Mouse (Mus musculus): ENCODE measurements at regions not wholly inside any gene's neighbourhood (a gene's known extent, or its start where the extent isn't known, plus 50 kb on each side); places are given as distances from the start of the nearest gene placed in this dataset.

DNA sequence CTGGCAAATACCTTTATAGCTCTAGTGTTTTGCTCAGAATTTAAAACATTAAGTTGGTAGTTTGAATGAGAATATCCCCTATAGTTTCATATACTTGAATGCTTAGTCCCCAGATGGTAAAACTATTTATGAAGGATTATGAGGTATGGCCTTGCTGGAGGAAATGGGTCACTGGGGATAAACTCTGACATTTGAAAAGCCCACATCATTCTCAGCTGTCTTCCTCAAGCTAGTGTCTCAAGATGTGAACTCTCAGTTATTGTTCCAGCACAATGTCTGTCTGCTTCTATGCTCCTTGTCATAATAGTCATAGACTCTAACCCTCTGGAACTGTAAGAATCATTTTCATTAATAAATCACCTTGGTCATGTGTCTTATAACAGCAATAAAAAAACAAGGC, 2004.1 kb upstream of the Gm8797 start:
- no peak for DNase-seq (ENCODE audit: low spot score)

DNA sequence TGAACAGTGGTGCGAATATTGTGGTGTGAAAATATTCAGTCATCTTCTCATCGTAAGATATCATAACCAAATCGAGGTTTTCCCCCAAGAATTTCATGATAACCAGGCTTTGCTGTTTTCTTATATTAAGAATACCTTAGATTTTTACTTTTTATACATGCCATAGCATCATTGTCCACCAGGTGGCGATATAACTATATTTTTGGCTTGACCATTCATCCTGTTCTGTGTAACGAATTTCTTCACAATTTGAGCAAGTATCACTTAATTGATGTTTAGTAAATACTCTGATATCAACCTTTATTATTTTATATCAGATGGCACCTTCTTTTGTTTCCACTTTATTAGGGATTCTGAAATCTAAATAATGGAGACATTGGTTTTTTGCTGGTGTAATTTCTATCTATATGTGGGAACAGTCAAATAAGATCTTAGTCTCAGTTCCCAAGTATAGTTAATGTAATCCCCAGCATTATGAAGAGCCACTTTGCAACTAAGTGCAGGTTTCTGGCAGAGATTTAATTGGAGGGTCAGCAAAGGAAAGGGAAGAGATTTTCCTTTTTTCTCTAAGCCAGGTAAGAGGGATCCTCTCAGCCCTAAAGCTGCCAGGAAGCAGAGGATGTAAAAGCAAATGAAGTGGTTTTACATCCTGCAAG, 1998.9 kb upstream of the Gm8797 start:
- peak; percentile 69 for DNase-seq (ENCODE audit: low spot score)

DNA sequence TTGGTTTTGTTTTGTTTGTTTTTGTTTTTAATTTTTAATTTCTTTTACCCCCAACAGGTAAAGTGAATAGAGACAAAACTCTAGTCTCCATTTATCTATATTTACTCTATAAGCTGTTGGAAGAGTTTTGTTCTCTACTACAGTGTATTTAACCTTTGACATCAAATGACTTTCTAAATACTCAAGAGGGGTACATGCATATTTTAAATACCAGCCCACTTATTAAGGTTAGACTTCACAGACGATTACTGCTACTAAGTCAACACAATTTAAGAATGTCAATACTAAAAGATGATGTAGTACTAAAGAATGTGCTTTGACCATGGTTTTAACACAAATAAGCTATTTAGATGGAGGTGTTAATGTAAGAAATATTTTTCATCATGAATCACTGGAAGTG, 1989.3 kb upstream of the Gm8797 start:
- DNase-seq (ENCODE audit: low spot score) = no peak

DNA sequence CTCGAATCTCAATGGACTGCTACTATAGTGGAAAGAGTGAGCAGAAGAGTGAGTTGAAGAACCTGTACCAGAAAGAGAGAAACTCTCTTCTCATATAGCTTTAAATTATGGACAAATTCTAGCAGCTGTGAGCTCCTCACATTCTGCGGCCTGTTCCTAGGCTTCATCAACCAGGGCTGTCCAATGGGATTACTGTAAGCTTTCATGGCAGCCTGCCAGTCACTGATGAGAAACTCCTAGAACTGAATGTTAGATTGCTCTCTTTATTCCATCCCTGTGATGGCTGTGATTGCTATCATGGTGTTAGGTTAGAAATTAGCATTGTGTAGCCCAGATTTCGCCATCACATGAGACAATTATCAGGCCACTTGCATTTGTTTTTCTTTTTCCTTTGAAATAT, 1966.4 kb upstream of the Gm8797 start:
- peak; percentile 3 for DNase-seq (ENCODE audit: low spot score)

DNA sequence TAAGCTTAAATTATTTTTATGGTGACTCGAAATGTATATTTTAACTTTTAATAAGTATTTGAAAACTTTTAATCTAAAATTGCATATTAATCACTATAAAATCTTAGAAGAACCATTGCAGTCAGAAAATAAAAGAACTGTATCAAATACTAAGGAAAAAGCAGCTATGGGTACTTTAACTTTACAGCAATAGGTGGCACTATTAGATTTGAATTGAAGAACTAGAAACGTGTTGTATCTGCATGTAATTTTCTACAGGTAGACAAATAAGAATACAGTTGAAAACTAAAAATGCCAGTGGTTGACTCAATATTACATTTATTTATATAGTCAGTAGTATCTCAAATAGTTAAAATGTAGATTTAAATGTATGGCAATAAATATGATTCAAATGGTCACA, 1964.6 kb upstream of the Gm8797 start:
- DNase-seq (ENCODE audit: low spot score) = no peak

DNA sequence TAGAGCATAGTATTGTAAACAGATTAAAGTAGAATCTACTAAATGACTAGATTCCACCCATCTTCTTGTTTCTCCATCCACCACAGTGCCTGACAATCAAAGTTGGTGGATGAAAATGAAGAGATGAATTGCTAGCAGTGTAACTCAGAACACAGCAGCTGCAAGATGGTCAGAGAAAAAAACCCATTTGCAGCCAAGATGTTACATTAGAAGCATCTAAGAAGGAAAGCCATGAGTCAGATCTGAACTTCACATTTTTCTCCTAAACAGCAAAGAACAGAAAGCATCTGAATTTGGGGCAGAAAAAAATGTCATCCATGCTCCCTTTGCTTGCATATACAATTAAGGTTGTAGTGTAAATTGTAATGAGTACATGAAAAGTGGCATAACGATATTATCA, 1942.8 kb upstream of the Gm8797 start:
- no peak for DNase-seq (ENCODE audit: low spot score)

DNA sequence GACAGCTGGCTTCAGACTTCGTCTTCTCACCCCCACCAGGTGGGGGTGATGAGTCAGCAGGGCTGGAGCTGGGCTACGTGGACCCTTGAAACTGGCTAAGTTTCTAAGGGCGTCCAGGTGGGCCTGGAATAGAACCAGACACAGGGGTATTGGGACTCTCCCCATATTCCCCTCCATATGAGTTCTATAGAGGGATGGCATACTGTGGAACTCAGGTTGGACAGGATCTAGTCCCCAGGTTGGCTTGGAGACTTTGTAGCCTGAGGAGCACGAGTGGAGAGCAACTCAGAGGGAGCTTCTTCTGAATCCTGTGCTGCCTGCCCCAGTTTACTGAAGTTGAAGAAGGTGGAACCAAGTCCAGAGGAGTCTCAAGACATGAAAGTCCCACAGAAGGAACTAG, 1921.6 kb upstream of the Gm8797 start:
- no peak for DNase-seq (ENCODE audit: low spot score)

DNA sequence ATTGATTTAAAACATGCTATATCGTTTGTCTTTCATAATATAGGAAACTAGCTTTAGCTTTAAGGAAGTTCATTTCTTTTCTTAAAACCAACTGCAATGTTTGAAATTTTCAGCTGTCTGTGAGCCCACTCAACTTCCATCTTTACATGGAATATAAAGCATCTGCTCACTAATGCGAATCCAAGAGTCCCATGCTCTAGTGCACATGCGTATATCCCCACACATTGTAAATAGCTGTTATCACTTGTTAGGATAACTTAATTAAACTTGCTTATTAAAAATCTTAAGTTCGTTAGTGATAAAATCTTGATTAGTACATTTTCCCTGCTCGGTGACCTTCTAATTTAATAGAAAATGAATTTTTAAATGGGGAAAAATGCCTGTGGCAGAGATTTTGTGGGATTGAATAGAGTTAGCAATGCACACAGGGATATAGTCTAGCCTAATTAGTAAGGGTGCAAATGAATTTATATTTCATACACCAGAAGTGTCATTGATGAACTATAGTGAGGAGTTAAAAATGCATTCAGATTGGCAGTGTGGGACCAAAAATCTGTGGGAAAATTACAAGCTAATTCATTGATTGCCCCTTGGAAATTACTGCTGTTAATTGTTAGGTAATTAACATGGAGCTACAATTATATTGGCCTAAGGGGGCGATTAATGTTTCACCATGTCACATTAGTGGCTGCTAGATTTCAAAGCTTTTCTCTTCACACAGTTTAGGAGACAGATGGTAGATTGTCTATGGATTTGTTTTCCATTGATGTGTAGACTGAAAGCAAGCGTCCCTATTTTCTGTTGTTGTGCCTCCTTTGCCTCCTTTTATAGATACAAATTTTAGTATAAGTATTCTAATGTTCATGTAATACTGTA, 1919.0 kb upstream of the Gm8797 start:
- no peak for DNase-seq (ENCODE audit: low spot score)

Measured in adipocyte (in vitro differentiated cells).